Mouse (Mus musculus): ENCODE measurements around the gene Psmb5. TPM values are rescaled to one million over a fixed set of nuclear protein-coding genes. Genes with fewer than 3 reads are reported as not detected.

The Psmb5 gene
- polyA plus RNA-seq, 1 experiment: 266 TPM

DNA sequence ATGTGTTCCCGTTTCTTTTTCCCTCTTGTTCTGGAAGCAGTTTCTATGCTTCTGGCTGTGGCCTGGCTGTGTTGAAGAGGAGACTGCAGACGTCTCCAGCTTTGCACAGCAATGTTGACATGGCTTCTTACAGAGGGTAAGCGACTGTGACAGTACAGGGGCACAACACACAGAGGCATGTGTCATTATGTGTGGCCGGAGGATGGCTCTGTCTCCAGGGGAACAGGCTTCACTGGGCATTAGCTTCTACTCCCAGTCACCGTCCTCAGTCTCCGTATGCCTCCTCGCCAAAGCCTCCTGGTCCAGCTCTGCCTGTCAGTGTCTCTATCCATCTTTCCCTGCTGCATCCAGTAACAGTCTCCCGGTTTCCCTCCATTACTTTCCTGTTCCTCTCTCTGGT is 10.6 kb downstream of the Psmb5 start:
- TF ChIP-seq GATA1 (IDR thresholded peaks at IDR 0.05; ENCODE audit: low read length): no peak

DNA sequence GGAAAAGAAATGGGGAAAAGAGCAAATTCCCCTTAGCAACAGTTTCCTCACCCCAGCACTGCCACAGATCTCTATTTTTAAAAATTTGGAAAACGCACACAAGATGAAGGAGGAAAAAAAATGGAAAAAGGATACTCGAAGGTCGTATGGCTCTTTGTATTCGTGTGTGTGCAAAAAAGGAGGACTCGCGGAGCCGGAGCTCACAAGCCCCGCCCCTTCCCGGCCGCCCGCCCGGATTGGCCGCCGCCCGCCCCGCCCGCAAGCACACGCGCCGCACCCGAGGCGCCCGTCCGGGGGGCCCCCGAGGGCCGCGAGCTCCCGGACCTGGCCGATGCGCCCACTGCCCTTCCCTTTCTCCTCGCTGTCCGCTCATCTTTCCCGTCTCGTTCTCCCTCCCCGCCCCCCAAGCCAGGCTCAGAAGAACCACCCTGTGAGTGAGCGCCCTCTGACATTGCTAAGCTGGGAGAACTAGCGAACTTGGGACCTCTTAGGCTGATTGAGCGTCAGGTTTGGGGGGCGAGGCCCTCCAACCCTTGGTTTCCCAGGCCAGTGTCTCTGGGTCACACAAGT is 12.0 kb downstream of the Psmb5 start, which contains the start of gene 4931414P19Rik:
4931414P19Rik (minus strand) TSS at position 242 of the 570 bp plus-strand sequence.
- no peak for TF ChIP-seq GATA1 (IDR thresholded peaks at IDR 0.05; ENCODE audit: low read length)

DNA sequence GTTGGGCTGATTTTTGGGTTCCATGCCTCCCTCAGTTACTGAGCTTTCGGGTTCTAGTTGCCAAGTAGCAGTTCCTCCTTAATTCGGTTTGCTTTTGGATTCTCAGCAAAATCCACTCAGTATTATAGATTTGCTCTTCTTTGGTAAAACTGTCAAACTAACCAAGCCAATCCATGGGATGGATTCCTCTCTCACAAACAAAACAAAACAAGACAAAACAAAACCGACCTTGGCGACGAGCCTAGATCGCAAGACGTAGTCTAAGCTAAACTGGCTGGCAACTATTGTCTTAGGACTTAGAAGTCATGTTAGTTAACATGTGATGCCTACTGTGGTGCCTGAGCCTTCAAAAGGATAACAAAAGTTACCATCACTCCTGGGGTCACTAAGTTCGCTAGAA is 14.1 kb downstream of the Psmb5 start:
- no peak for TF ChIP-seq GATA1 (IDR thresholded peaks at IDR 0.05; ENCODE audit: low read length)

DNA sequence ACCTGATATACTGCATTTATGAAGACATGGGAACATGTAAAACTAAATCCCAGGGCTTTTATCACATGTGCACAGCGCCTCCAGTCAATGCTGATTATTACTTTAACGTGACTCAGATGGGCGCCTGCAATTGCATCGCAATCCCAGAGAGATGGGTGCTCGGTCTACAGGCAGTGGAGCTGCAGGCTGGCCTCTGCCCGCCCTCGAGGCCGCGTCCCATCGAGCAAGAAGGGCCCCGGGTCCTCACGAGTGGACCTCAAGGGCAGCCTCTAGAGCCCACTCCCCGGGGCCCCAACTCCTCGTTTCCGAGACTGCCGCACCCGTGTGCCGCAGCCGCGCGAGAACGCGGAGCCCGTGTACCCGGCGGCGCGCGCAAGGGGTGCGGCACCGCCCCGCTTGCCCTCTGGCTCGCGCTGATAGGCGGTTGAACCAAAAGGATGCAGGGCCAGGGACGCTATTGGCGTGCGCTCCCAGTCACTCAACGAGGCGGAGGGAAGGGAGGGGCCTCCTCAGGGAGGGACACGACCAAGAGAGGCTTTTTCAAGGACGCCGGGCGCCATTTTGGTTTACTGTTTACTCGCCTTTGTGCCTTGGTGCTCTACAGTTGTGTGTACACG is 14.7 kb downstream of the Psmb5 start:
- TF ChIP-seq GATA1 (IDR thresholded peaks at IDR 0.05; ENCODE audit: low read length): no peak

DNA sequence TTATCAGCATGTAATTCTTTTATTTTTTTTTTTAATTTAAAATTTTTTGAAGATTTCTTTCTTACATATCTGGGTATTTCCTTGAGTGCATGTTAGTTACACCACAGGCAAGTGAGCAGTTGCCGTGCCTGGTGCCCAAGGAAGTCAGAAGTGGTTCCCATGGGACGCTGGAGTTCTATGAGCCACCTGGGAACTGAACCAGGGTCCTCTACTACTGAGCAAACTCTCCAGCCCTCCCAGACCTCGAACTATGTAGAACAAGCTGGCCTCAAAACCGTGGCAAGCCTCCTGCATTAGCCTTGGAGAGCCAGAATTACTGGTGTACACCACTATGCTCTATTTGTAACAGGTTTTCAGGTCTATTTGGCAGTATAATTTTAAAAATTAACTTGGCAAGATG is 15.2 kb downstream of the Psmb5 start:
- no peak for TF ChIP-seq GATA1 (IDR thresholded peaks at IDR 0.05; ENCODE audit: low read length)

DNA sequence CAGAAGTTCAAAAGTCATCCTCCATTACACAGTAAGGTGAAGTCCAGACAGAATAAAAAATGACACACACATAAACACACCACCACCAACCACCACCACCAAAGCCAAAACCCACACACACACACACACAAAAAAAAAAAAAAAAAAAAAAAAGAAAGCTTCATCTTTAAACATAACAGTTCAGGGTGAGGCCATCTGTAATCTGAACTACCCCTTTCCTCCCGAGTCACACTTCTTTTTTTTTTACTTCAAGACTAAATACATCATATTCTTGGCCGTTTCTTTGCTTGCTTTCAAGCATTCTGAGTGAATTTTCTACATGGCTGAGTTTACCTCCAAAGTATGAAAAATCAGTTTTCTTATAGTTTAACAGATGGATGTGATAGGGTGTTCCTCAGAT is 16.2 kb downstream of the Psmb5 start:
- no peak for TF ChIP-seq GATA1 (IDR thresholded peaks at IDR 0.05; ENCODE audit: low read length)

DNA sequence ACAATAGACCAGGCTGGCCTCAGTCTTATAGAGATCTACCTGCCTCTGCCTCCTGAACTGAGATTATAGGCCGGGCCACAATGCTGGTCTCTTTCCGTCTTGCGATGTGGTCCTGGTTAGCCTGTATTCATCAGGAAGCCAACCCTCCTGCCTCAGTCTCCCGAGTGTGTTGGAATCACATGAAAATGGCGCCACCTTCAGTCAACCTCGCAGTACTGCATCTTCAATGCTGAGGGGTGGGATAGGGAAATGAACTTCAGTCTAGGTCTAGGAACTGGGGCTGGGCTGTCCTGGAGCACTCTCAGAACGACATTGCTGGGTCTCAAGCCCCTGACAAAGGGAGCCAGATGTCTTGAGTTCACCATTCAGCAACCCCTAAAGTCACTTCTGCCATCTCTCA is 20.7 kb downstream of the Psmb5 start:
- TF ChIP-seq GATA1 (IDR thresholded peaks at IDR 0.05; ENCODE audit: low read length): no peak

DNA sequence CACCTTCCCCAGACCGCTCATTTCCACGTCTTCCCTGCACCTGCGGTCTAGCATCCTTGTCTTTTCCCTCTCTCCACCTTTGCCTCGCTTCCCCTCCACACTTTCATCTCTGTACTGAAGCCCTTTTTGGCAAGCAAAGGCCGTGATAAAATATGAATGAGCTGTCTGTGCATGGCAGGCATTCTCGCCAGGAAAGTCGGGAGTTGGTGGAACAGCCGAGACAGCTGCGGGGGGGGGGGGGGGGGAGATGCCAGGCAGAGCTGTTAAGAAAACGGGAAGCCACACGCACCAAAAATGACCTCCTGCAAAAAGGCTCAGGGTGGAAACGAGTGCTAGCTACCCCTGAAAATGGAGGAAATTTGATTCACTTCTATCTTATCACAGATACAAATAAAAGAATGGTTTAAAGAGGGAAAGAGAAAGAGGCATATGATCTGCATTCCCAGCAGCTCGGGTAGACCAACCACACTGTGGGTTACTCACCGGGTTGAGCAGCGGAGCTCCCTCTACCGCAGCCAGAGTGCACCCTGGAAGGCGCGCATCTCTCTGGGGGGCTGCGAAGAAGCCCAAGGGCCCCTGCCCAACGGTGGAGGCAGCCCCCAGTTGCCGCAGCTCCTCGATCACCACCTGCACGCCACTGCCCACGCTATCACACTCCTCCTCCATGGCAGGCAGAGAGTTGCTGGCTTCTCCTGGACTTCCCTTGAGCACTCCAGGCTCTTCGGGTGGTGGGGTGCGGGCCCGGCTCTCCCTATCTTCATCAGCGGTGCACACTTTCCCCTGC is 23.0 kb downstream of the Psmb5 start:
- TF ChIP-seq GATA1 (IDR thresholded peaks at IDR 0.05; ENCODE audit: low read length): no peak

DNA sequence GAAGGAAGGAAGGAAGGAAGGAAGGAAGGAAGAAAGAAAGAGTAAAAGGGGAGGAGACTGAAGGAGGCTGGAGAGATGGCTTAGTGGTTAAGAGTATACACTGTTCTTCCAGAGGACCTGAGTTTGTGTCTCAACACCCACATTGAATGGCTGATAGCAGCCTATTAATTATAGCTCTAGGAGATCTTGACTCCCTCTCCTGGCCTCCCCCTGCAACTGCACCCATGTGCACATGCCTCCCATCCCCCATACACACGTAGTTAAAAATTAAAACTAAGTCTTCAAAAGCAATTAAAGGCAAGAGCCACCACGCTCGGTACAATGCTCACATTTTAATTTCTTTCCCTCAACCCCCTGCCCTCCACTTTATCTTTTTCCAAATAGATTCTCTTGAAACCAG is 23.8 kb downstream of the Psmb5 start:
- TF ChIP-seq GATA1 (IDR thresholded peaks at IDR 0.05; ENCODE audit: low read length): no peak

DNA sequence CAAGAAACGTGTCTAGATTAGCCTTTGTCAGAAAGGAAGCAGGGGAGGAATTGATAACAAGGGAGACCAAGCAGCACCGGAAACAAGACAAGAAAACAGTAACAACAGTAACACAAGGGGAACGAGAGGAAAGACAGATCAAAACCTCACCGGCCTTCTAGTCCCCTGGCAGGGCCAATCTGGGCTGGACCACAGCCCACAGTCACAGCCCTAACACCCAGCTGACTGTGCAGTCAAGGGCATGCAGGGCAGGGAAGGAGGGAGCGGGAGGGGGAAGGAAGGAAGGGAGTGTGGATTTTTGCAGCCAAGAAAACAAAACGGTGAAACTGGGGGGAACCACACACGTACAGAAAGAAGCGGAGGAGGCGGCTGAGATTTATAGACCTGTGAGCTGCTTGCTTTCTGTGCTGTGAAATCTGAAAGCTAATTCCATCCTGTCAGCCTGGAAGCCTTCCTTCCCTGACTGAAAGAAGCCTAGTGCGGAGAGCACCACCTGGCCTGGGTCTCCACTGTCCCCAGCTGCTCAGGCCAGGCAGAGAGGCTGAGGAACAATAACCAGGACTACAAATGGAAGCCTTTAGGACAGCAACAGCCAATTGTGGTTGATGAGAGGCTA is 25.4 kb downstream of the Psmb5 start:
- TF ChIP-seq GATA1 (IDR thresholded peaks at IDR 0.05; ENCODE audit: low read length): no peak

DNA sequence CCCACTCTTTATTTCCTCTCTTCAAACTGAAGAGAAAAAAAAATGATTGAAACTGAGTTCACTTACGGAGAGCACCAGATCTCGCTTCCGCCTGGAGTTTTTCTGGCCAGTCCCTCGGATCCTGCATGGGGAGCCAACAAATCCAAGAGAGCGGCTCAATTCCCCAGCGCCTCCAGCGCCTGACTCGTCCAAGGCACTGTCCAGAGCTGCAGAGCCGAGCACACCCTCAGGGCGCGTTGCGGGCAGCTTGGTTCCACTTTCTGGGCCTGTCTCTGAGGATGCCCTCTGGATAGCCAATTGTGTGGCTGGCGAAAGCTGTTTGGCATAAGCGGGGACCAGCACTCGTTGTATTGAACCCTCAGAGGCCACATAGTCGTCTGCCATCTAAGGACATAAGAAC is 26.8 kb downstream of the Psmb5 start:
- TF ChIP-seq GATA1 (IDR thresholded peaks at IDR 0.05; ENCODE audit: low read length): no peak

DNA sequence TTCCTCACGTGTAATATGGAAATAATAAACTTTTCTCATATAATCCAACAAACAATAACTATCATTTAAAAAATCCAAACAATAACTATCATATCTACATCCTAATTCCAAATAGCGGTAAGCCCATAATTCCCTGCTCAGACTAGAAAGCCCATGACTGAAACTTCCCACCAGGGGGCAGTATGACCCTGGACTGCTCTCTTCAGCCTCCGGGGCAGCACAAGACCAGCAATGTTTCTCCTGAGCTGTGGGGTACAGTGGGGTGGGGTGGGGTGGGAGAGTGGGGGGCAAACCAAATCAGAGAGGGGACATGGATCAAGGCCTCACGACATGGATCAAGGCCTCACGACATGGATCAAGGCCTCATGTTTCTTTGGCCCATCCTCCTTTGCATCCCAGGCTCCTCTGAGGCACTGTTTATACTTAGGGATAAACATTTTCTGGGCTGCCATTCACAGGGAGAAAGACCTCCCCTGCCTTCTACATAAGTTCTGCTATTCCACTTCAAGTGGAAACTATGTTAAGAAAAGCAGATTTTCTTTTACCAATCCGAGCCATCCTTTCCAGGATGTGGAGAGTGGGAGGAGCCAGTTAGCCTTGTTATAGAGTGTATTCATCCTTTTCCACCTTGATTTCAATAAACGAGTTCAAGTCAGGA is 34.0 kb downstream of the Psmb5 start:
- no peak for TF ChIP-seq GATA1 (IDR thresholded peaks at IDR 0.05; ENCODE audit: low read length)

DNA sequence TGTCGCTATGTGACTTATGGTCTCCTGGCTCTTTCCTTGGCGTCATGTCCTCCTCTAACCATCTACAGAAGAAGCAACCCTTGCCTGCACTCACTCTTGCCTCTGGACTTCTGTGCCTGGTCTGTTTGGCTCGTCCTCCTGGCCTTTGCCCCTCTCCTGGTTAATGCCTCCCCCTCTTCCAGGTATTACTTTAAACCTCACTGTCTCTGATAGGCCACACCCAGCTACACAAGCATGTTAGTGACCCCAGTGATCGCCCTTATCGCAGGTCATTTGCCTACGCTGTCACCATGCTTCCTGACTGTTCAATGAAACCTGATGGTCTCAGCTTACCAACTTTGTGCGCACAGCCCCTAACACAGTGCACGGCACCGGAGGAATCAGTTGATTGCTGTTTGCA is 35.3 kb downstream of the Psmb5 start:
- no peak for TF ChIP-seq GATA1 (IDR thresholded peaks at IDR 0.05; ENCODE audit: low read length)

DNA sequence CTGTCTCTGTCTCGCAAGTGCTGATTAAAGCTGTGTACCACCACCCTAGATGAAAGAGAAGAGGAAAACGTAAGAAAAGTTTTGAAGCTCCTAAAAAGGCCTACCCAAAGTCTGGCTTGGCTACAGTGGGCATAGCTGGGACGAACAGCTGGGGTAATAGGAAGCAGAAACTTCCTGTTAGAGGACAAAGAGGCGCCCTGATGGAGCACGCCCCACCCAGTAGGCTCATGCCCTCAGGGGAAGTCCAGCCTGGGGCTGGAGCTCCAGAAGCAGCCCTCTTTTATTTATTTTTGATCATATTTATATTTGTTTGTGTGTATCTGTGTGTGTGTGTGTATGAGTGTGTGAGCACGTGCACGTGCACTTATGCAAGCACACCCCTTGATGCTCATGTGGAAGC is 38.2 kb downstream of the Psmb5 start:
- no peak for TF ChIP-seq GATA1 (IDR thresholded peaks at IDR 0.05; ENCODE audit: low read length)

DNA sequence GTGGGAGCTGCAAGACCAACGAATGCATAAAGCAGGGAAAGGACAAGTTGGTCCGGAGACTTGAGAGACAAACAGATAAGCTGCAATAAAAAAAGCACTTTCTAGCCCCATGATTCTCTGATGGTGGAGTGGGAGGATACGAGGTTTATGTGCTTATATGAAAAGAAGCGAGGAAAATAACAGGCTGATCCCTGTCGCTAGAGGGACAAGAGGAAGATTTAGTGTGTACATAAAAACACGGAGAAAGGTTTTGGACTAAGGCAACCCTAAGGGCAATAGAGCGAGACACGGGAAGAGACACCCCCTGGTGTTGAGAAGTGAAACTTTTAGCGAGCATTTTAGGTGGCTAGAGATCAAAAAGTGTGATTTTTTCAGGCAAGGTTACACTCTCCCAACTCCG is 39.8 kb downstream of the Psmb5 start:
- TF ChIP-seq GATA1 (IDR thresholded peaks at IDR 0.05; ENCODE audit: low read length): no peak
